Mouse (Mus musculus): Measurements from ENCODE around the gene Rps21. TPM values are rescaled to one million over a fixed set of nuclear protein-coding genes. Genes with fewer than 3 reads are reported as not detected.

Rps21 gene
- polyA plus RNA-seq, 1 experiment from 2014 or later = 478 TPM

- no peak overlapping the region for H3K4me2 ChIP-seq (ENCODE audit: low read depth)
- H3K36me3 ChIP-seq (ENCODE audit: control insufficient read depth, insufficient read depth, low read length) = no peaks in the 10 kb centered on the region
- no peaks in the 10 kb centered on the region for H3K27me3 ChIP-seq (ENCODE audit: control insufficient read depth, insufficient read depth, low read length)
- H3K9ac ChIP-seq (ENCODE audit: low read length) = no peak overlapping the region
- H3K4me3 ChIP-seq (ENCODE audit: low read depth, low read length) = no peak overlapping the region
- ATAC-seq (ENCODE audit: insufficient read depth, low FRiP score, low TSS enrichment) (no peak), DNase-seq (ENCODE audit: low spot score) (no peak)
- WGBS = 81% methylated on average over 8 of the region's 8 CpGs
- no peaks in the 10 kb centered on the region for H3K4me1 ChIP-seq (ENCODE audit: control insufficient read depth, insufficient read depth, low read length)
- no peaks in the 10 kb centered on the region for H3K9me3 ChIP-seq (ENCODE audit: control insufficient read depth, low read length)
- H3K27ac ChIP-seq (ENCODE audit: low read depth, low read length) = no peak overlapping the region
These were observed 22.1 kb downstream of the Rps21 start for GRCm38 (mm10) chr2:180279321-180279720.

- 50% methylated on average over 11 of the region's 11 CpGs for WGBS
- no peak for ATAC-seq (ENCODE audit: insufficient read depth, low FRiP score, low TSS enrichment)
- Histone ChIP-seq H3K9ac (ENCODE audit: low read length) (no peak overlapping the region), H3K27me3 (ENCODE audit: control insufficient read depth, insufficient read depth, low read length) (no peaks in the 10 kb centered on the region), H3K4me3 (ENCODE audit: low read depth, low read length) (no peak overlapping the region), H3K27ac (ENCODE audit: low read depth, low read length) (no peak overlapping the region), H3K4me2 (ENCODE audit: low read depth) (no peak overlapping the region), H3K36me3 (ENCODE audit: control insufficient read depth, insufficient read depth, low read length) (no peaks in the 10 kb centered on the region), H3K9me3 (ENCODE audit: control insufficient read depth, low read length) (no peaks in the 10 kb centered on the region), H3K4me1 (ENCODE audit: control insufficient read depth, insufficient read depth, low read length) (no peaks in the 10 kb centered on the region)
- no peak for DNase-seq (ENCODE audit: low spot score)
These were observed 31.8 kb downstream of the Rps21 start for GRCm38 (mm10) chr2:180288966-180289365.

- H3K9ac ChIP-seq (ENCODE audit: low read length) = no peak within 1 kb of the TSS
- H3K4me1 ChIP-seq (ENCODE audit: control insufficient read depth, insufficient read depth, low read length) = no peaks in the 10 kb centered on the region
- no peaks in the 10 kb centered on the region for H3K36me3 ChIP-seq (ENCODE audit: control insufficient read depth, insufficient read depth, low read length)
- H3K4me2 ChIP-seq (ENCODE audit: low read depth) = no peak within 1 kb of the TSS
- no peaks in the 10 kb centered on the region for H3K9me3 ChIP-seq (ENCODE audit: control insufficient read depth, low read length)
- H3K27me3 ChIP-seq (ENCODE audit: control insufficient read depth, insufficient read depth, low read length) = no peaks in the 10 kb centered on the region
- ATAC-seq (ENCODE audit: insufficient read depth, low FRiP score, low TSS enrichment) = no peak
- no peak within 1 kb of the TSS for H3K27ac ChIP-seq (ENCODE audit: low read depth, low read length)
- DNase-seq (ENCODE audit: low spot score) = no peak
- WGBS = 45% methylated on average over 16 of the region's 16 CpGs
- H3K4me3 ChIP-seq (ENCODE audit: low read depth, low read length) = no peak within 1 kb of the TSS
These were observed 32.4 kb downstream of the Rps21 start, which contains the start of gene Rbbp8nl for GRCm38 (mm10) chr2:180289440-180290108. Gene Rbbp8nl, minus strand, starts transcription at chr2:180289879.

- WGBS = 73% methylated on average over 6 of the region's 6 CpGs
These were observed 33.3 kb downstream of the Rps21 start for GRCm38 (mm10) chr2:180290503-180290902.

GRCm38 (mm10) chr2:180291566-180291965, 34.4 kb downstream of the Rps21 start:
- WGBS = 88% methylated on average over 5 of the region's 5 CpGs
- H3K36me3 ChIP-seq (ENCODE audit: control insufficient read depth, insufficient read depth, low read length) = no peaks in the 10 kb centered on the region
- no peak overlapping the region for H3K9ac ChIP-seq (ENCODE audit: low read length)
- ATAC-seq (ENCODE audit: insufficient read depth, low FRiP score, low TSS enrichment) = no peak
- H3K4me2 ChIP-seq (ENCODE audit: low read depth) = no peak overlapping the region
- H3K4me1 ChIP-seq (ENCODE audit: control insufficient read depth, insufficient read depth, low read length) = no peaks in the 10 kb centered on the region
- no peaks in the 10 kb centered on the region for H3K9me3 ChIP-seq (ENCODE audit: control insufficient read depth, low read length)
- H3K4me3 ChIP-seq (ENCODE audit: low read depth, low read length) = no peak overlapping the region
- no peaks in the 10 kb centered on the region for H3K27me3 ChIP-seq (ENCODE audit: control insufficient read depth, insufficient read depth, low read length)
- DNase-seq (ENCODE audit: low spot score) = no peak
- no peak overlapping the region for H3K27ac ChIP-seq (ENCODE audit: low read depth, low read length)

More at GRCm38 (mm10) chr2:180290503-180290902, 33.3 kb downstream of the Rps21 start:
- H3K9me3 ChIP-seq (ENCODE audit: control insufficient read depth, low read length) = no peaks in the 10 kb centered on the region
- no peaks in the 10 kb centered on the region for H3K27me3 ChIP-seq (ENCODE audit: control insufficient read depth, insufficient read depth, low read length)
- H3K9ac ChIP-seq (ENCODE audit: low read length) = no peak overlapping the region
- no peaks in the 10 kb centered on the region for H3K36me3 ChIP-seq (ENCODE audit: control insufficient read depth, insufficient read depth, low read length)
- no peaks in the 10 kb centered on the region for H3K4me1 ChIP-seq (ENCODE audit: control insufficient read depth, insufficient read depth, low read length)
- H3K27ac ChIP-seq (ENCODE audit: low read depth, low read length) = no peak overlapping the region
- no peak overlapping the region for H3K4me2 ChIP-seq (ENCODE audit: low read depth)
- ATAC-seq (ENCODE audit: insufficient read depth, low FRiP score, low TSS enrichment) = no peak
- no peak for DNase-seq (ENCODE audit: low spot score)
- no peak overlapping the region for H3K4me3 ChIP-seq (ENCODE audit: low read depth, low read length)

- H3K9ac ChIP-seq (ENCODE audit: low read length) = no peak overlapping the region
- H3K4me1 ChIP-seq (ENCODE audit: control insufficient read depth, insufficient read depth, low read length) = no peaks in the 10 kb centered on the region
- H3K4me2 ChIP-seq (ENCODE audit: low read depth) = no peak overlapping the region
- ATAC-seq (ENCODE audit: insufficient read depth, low FRiP score, low TSS enrichment) (no peak), DNase-seq (ENCODE audit: low spot score) (no peak)
- 76% methylated on average over 4 of the region's 4 CpGs for WGBS
- H3K27me3 ChIP-seq (ENCODE audit: control insufficient read depth, insufficient read depth, low read length) = no peaks in the 10 kb centered on the region
- H3K9me3 ChIP-seq (ENCODE audit: control insufficient read depth, low read length) = no peaks in the 10 kb centered on the region
- H3K27ac ChIP-seq (ENCODE audit: low read depth, low read length) = no peak overlapping the region
- H3K4me3 ChIP-seq (ENCODE audit: low read depth, low read length) = no peak overlapping the region
- H3K36me3 ChIP-seq (ENCODE audit: control insufficient read depth, insufficient read depth, low read length) = no peaks in the 10 kb centered on the region
These were observed 34.8 kb downstream of the Rps21 start for GRCm38 (mm10) chr2:180292026-180292425.

GRCm38 (mm10) chr2:180292906-180293305, 35.7 kb downstream of the Rps21 start:
- H3K4me1 ChIP-seq (ENCODE audit: control insufficient read depth, insufficient read depth, low read length) = no peaks in the 10 kb centered on the region
- no peak overlapping the region for H3K27ac ChIP-seq (ENCODE audit: low read depth, low read length)
- no peak for ATAC-seq (ENCODE audit: insufficient read depth, low FRiP score, low TSS enrichment)
- no peak overlapping the region for H3K4me3 ChIP-seq (ENCODE audit: low read depth, low read length)
- H3K9me3 ChIP-seq (ENCODE audit: control insufficient read depth, low read length) = no peaks in the 10 kb centered on the region
- no peaks in the 10 kb centered on the region for H3K27me3 ChIP-seq (ENCODE audit: control insufficient read depth, insufficient read depth, low read length)
- no peak overlapping the region for H3K9ac ChIP-seq (ENCODE audit: low read length)
- no peak overlapping the region for H3K4me2 ChIP-seq (ENCODE audit: low read depth)
- WGBS = 72% methylated on average over 8 of the region's 8 CpGs
- no peak for DNase-seq (ENCODE audit: low spot score)
- no peaks in the 10 kb centered on the region for H3K36me3 ChIP-seq (ENCODE audit: control insufficient read depth, insufficient read depth, low read length)

GRCm38 (mm10) chr2:180300252-180300651, 43.1 kb downstream of the Rps21 start:
- WGBS = 79% methylated on average over 2 of the region's 2 CpGs
- H3K36me3 ChIP-seq (ENCODE audit: control insufficient read depth, insufficient read depth, low read length) = no peaks in the 10 kb centered on the region
- no peak overlapping the region for H3K4me3 ChIP-seq (ENCODE audit: low read depth, low read length)
- DNase-seq (ENCODE audit: low spot score) (no peak), ATAC-seq (ENCODE audit: insufficient read depth, low FRiP score, low TSS enrichment) (no peak)
- no peaks in the 10 kb centered on the region for H3K4me1 ChIP-seq (ENCODE audit: control insufficient read depth, insufficient read depth, low read length)
- no peak overlapping the region for H3K9ac ChIP-seq (ENCODE audit: low read length)
- H3K9me3 ChIP-seq (ENCODE audit: control insufficient read depth, low read length) = no peaks in the 10 kb centered on the region
- H3K27ac ChIP-seq (ENCODE audit: low read depth, low read length) = no peak overlapping the region
- no peaks in the 10 kb centered on the region for H3K27me3 ChIP-seq (ENCODE audit: control insufficient read depth, insufficient read depth, low read length)
- H3K4me2 ChIP-seq (ENCODE audit: low read depth) = no peak overlapping the region

- WGBS = 57% methylated on average over 5 of the region's 5 CpGs
- no peak overlapping the region for H3K4me2 ChIP-seq (ENCODE audit: low read depth)
- H3K4me3 ChIP-seq (ENCODE audit: low read depth, low read length) = no peak overlapping the region
- H3K36me3 ChIP-seq (ENCODE audit: control insufficient read depth, insufficient read depth, low read length) = no peaks in the 10 kb centered on the region
- DNase-seq (ENCODE audit: low spot score) = no peak
- no peak overlapping the region for H3K9ac ChIP-seq (ENCODE audit: low read length)
- H3K4me1 ChIP-seq (ENCODE audit: control insufficient read depth, insufficient read depth, low read length) = no peaks in the 10 kb centered on the region
- H3K9me3 ChIP-seq (ENCODE audit: control insufficient read depth, low read length) = no peaks in the 10 kb centered on the region
- H3K27me3 ChIP-seq (ENCODE audit: control insufficient read depth, insufficient read depth, low read length) = no peaks in the 10 kb centered on the region
- no peak for ATAC-seq (ENCODE audit: insufficient read depth, low FRiP score, low TSS enrichment)
- no peak overlapping the region for H3K27ac ChIP-seq (ENCODE audit: low read depth, low read length)
These were observed 43.6 kb downstream of the Rps21 start for GRCm38 (mm10) chr2:180300771-180301170.
